Mouse (Mus musculus) megakaryocyte-erythroid progenitor cell, adult 5 weeks (primary cell): Measurements from ENCODE around the gene Eml1. TPM values are rescaled to one million over a fixed set of nuclear protein-coding genes. Genes with fewer than 3 reads are reported as not detected.

Source experiments
- polyA plus RNA-seq: library from polyadenylated mRNA; stranded (reverse); fragments of >175 nt; gene quantifications from 2 replicates; pipeline ENCODE4 v1.2.3, GENCODE M21; 2012

Eml1 gene
- polyA plus RNA-seq, result not detected in 2 replicates

DNA sequence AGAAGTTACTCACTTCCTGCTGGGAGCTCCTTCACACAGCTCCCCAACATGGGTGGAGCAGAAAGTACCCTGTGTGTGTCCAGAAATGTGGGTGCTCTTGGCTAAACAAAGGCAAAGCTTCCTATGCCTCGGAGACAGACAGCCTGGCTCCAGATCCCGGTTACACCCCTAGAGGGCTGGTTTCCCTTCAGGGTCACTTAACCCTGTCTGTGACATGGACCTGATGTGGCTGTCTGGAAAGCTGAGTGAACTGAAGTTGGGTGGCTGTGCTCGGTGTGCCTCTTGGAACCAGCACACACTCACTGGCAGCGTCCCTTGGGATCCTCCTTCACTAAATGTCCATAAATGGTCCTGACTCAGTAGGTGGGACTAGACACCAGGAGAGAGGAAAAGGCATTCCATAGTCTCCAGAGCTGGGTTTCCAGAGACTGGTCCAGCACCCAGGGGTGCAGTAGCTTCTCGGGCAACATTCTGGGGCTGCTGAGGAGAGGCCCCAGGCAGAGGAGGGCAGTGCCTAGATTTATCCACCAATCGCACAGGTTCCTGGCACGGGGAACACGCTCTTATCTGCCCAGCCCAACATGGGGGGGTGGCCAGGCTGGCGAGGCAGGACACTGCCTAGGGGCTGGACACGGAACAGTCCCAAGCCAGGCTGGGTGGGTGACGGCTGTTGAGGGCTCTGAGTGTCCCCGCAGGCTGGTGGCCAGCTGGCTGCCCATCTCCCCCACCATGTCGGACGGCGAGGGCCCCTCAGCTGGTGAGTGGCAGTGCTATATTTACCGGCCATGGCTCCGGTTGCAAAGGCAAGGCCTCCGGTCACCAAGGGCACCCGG lies at the start of gene Eml1:
Eml1 (plus strand) TSS at position 362 of the 833 bp plus-strand sequence.

DNA sequence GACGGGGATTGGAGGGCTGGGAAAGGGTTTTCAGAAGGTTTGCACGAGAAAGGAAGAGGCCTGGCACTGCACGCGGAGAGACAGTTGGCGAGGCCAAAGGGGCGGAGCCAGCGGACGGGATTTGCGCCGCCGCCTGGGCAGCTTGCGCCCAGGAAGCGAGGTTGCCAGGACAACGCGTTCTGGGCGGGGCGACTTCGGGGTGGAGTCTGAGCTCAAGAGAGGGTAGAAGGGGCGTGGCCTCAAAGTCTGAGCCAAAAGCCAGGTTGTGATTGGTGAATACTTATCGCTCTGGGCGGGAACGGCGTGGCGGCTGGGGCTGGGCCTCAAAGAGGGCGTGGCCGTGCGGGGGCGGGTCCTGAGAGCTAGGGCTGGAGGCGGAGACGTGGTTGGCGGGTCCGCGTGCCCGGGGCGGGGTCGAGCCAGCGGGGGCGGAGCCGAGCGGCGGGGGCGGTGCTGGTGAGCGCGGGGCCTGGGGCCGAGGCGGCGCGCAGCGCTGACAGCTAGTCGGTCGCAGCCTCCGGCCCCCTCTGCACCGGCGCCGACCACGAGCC lies 36.8 kb upstream of the Eml1 start, which contains the start of gene Cyp46a1:
Cyp46a1 (plus strand) TSS at position 487 of the 551 bp plus-strand sequence.

DNA sequence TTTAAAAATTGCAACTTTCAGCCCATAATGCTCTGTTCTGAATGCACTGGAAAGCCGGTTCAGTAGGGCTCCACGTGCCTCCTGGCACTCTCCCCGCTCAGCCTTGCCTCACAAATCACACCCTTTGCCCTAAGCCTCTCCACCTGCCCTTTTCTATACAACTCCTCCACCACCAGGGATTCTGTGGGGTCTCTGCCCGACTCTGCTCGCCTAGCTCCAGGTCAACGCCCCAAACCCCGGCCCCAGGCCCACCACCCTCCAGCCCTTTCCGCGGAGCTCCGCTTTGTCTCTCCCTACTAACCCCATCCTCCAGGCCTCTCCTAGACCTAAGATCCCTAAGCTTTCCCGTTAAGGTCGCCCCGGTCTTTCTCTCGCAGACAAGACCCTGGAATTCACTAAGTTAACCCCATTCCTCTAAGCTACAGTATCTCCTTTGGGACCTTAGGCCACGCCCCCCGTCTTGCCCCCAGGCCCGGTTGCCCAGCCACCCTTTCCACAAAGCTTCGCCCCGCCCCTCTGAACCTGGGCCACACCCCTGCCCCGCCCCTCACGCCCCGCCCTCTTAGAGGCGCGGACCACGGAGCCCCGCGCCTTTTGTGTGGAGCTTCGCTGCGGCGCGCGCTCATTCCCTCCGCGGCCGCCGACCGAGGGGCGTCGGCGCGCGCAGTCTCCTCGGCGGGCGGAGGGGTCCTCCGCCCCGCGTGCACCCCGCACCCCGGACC lies 183.5 kb downstream of the Eml1 start, which contains the start of gene Evl:
Evl (plus strand) TSS at position 601 of the 722 bp plus-strand sequence.

Other genes with a start within 250 kb of the Eml1 start
- gene Setd3, start 191.6 kb upstream of the Eml1 start, polyA plus RNA-seq, result 13.8 and 16.3 TPM in 2 replicates
- 131 and 140 TPM in 2 replicates for gene Ccnk, start 191.4 kb upstream of the Eml1 start, polyA plus RNA-seq
- 5.6 and 6.7 TPM in 2 replicates for gene Ccdc85c, start 95.5 kb upstream of the Eml1 start, polyA plus RNA-seq
- gene Hhipl1, start 64.7 kb upstream of the Eml1 start, polyA plus RNA-seq, result not detected in 2 replicates
- 0.12 and 0.44 TPM in 2 replicates for gene Cyp46a1, start 36.6 kb upstream of the Eml1 start, polyA plus RNA-seq
- 43.0 and 62.7 TPM in 2 replicates for gene Evl, start 183.8 kb downstream of the Eml1 start, polyA plus RNA-seq